Mouse (Mus musculus): ENCODE data around the gene 2010111I01Rik.

2010111I01Rik gene

DNA sequence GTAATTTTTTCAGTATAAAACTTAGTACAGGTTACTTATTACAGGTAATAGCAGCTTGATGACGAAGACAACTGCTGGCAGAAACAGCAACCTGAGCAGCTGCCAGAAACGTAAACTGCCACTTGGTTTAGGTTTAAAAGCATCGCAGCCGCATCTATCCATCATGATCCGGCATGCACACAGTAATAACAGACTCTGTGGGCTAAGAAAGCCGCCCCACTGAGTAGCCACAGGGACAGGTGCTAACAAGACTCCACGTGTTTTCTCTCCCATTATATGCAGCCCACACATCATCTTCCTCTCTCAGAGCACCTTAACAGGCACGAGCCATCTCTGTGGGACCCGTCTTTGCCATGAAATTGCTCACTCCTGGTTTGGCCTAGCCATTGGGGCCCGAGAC lies 191.6 kb downstream of the 2010111I01Rik start:
- DNase-seq, result no peak

DNA sequence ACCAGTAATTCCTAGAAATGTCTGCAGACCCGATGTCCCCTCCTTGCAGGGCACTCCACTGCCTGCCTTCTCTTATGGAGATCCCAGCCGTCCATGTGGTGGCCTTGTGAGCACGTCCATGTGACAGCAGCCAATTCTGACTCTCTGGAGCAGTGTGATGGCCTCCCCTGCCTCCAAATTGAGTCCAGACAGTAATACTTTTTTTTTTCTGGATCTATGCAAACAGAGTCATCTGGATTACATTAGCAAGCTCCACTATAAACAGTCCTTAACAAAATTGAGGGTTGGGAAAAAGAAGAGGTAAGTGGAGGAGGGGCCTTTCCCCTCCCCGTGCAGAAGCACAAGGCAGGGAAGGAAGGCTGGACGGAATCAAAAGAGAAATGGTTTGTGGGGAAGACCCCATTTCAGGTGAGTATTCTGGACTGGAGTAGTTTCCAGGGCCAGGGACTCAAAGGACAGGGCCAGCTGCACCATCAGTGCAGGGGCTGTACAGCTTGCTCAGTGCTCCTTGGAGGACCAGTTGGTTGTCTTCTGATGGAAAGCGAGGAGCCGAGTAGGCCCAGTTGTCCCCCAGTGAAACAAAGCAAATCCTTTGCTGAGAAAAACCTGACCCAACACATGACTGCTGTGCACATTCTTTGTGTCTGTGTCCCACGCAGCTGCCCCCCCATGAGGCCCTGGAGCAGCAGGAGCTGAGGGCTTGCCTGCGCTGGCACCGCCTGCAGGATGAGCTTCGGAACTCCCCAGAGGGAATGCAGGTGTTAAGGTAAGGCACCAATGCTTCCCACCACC lies 205.8 kb downstream of the 2010111I01Rik start:
- DNase-seq, result no peak

DNA sequence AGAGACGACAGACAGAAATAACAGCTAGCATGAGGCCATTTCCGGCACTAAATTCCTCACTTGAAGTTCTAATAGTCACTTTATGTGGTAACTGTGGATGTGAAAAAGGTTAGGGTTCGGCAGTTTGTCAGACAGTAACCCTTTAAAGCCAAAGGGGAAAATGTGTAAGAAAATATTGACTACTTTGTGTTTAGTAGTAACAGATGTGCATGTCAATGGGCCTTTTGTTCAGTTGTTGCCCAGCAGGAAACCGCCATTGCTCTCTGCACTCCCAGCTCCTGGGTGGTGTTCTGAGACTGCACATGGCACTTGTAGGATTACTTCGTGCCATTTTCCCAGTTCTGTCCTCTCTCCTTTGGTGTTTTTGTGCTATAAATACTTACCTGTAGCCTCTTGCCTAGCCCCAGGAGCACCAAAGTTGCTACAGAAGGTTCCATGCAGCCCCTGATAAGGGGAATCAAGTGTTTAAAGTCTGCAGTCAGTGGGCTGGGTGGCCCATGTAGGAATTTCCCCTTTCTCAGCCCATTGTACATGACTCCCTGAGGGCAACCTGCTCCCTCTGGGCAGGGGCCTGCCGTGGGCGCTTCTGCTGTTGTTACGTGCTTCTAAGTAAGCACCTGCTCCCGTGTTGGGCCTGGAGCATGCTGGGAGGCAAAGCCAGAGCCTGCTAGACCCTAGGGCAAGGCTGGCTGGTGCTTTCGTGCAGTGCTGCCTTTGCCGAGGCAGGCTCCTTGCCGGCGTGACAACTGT lies 206.8 kb downstream of the 2010111I01Rik start:
- DNase-seq, result no peak

DNA sequence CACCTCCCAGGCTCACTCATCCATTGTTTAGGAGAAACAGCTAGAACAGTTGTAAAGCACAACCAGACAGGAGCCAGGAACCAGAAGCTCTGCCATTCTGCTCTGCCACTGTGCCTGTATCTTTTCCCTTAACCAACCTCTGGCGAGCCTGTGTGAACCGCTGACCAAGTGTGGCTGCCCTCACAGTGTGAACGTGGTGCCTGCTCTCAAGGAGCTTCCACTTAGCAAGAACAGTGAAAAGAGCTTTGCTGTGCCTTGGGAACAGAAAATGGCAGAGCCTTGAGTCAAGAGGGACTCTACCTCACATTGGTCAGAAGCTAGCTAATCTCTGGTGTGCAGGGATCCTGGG lies 207.4 kb downstream of the 2010111I01Rik start:
- no peak for DNase-seq

DNA sequence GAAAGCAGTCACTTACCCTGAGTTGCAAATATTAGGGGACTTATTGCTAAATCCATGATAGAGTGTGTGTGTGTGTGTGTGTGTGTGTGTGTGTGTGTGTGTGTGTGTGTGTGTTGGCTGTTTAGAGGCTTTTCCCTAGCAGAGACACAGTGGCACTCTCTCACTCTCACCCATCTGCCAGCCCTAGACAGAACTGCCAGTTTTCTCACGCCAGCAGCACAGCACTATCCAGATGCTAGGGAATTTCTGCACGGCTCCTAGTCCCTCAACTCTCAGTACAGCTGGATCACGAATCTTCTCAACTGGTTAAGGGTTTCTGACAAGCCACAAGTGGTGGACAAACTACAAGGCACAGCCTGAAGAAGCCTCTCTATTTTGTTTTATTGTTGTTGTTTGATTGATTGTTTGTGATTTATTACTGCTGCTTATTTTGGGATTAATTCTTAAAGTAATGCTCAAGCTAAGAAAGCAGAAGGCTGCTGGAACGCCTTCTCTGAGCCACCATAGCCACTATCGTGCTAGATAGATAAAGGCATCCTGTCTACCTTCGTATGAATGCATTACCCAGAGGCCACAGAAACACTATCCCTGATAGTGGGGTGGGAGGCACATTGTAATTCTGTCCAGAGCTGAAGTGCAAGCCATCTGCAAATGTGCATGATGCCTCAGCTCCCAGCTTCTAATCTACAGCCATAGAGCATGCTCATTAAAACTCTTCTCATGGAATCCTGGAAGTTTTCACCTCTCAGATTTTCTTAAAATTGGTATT lies 209.7 kb downstream of the 2010111I01Rik start:
- no peak for DNase-seq

DNA sequence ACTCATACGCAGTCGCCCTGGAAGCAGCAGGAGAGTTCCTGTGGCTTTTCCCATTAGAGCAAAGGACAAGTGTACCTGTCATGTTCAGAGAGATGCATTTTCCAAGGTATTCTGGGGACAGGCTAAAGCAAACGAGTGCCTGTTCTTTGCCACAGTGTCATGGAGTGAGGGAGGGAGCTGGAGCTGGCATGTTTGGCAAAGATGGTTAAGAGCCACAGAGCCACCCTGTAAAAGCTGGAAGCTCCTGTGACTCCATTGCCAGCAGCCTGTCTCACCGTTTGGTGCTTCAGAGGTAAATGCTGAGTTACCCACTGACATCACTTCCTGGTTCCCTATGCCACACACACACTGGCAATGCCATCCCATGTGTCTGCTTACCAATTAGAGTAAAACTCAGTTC lies 211.4 kb downstream of the 2010111I01Rik start:
- no peak for DNase-seq

DNA sequence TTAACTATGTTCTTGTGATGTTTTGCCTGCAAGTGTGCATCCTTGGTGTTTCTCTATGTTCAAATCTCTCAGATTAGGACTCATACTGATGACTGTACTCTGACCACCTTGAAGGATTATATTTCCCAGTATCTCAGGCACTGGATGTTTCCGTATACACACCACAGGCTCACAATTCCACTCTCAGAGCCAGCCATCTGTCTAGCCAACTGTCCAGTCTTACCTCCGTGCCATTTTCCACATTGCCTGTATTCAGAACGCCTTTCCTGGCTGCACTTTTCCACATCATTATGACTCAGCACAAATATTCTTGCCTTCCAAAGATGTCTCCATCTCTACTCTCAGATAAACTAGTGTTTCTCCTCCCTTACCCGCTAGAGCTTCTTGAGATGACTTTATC lies 212.5 kb downstream of the 2010111I01Rik start:
- no peak for DNase-seq

DNA sequence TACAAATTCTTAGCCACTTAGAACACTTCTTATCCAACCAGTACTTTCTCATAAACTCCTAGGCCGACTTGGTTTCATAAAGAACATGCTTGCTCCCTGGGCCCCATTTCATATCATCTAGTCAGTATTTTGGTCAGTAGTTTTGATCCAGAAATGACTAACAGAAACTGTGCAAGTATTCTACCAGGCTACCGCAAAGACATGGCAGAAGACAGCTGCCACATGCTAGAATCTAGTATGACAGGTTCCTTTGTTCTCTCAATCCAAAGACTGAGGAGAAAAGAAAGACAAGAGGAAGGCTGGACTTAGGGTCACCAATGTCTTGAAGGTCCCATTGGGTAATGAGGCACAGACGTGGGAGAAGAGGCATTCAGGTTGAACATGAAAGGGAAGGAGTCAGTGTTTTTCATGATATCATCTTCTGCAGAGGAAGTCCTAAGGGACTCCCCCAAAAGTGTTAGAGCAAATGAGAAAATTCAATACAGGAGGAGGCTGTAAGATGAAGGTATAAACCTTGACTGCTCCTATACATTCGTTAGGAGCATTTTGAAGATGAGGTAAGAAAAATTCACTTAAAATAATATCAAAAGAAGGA lies 216.0 kb downstream of the 2010111I01Rik start:
- DNase-seq, result no peak

DNA sequence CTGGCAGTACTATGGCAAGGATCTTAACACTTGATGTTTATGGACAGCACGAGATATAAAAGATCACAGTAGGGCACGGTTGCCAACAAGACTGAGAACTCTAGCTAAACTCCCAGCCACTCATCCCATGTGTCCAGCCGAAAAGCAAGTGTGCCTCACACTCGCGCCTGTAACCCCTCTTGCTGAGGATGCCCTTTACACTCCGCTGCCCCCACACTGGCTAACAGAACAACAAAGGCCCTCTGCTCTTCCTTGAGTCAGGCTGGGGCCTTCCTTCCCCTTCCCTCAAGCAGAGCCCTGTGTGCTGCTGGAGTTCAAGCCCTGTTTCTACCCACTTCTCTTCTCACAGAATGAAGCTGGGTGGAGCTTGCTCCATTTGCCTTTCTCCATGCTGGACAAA lies 220.3 kb downstream of the 2010111I01Rik start:
- no peak for DNase-seq

DNA sequence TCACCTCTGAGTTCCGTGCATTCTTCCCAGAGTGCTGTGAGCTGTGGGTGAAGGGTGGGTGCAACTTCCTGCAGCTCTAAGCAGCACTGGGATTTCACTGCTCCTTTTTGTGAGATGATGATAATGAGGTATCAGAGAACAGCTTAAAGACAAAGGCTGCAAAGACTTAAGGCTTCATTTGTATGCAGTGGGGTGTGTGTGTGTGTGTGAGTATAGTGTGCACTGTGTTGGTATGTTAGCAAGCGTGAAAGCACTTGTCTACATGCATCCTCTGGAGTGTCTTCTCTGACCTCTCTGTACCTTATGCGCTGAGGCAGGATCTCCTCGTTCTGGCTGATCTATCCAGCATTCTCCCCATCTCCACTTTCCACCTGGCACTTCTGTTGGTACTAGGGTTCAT lies 221.5 kb downstream of the 2010111I01Rik start:
- no peak for DNase-seq

DNA sequence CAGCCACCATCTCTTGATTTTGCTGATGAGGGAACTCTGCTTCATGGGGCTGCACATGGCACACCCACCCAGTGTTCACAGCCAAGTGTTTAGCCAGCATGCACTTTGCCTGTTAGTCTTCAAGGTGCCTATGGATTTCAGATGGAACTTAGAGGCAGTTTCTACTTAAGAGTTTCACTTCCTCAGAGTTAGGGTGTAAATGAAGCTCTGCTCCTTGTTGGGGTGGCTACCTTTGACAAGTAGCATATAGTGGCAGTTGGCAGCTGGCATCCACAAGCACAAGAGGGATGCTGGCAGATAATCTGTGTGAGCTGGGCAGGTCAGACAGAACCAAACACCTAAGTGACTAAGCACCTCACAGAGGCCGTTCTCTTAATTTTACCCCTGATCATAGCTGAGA lies 221.9 kb downstream of the 2010111I01Rik start:
- DNase-seq, result no peak

DNA sequence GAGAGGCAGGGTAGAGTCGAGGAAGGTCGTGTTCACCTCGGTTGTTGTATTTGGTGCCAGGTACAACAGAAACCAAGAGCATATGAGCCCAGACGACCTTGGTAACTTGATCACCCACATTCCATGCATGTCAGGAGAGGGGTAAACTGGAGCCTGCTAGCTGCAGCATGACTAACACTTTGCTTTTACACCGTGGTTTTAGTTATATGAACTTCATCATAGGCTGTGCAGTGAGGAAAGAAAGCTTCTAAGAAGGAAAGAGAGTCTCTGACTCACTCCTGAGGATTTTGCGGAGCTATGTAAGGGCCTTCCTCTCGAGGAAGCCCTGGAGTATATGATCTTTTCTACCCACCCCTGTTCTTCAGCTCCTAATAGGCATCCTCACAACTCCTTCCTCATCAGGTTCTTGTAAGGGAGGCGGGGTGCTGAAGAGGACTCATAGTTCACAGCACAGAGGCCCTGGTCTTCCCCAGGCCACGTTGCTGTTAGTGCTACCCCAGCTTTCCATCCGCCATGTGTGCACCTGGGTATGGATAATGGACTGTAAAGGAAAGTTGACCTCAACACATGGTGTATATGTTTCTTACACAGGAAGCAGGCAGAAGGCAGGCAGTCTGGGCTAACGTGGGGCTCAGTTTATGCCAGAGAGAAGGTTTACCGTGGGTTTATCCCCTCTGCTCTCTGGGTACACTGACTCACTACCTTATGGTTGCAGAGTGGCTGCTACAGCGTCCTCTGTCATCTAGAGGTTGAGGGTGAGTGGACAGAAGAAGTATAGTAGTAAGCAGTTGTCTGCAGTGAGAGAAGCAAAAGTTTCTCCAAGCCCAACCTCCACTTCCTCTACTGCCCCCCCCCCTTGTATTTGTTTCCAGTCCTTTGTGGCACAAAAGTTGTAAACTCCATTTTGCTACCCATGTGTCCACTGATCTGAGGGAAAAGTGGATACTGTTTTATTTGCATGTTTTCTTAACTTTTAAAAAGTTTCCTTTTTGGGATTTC lies 222.8 kb downstream of the 2010111I01Rik start:
- no peak for DNase-seq

DNA sequence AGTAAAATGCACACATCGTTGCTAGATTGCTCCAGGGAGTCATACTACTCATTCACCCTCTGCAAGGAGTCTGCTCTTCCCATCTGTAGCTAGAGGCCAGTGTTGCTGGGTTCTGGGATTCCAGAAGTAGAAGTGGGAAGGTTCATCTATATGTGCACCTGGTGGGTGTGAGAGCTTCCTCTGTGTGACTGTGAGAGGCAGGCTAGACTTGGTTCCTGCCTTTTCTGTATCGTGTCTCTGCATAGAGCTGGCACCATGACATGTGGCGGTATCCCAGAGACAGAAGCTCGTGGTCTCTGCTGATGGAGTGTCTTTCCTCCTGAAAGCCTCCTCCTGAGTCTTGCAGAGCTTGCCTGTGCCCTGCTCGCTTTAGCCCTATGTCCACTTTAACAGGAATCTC lies 223.6 kb downstream of the 2010111I01Rik start:
- no peak for DNase-seq

DNA sequence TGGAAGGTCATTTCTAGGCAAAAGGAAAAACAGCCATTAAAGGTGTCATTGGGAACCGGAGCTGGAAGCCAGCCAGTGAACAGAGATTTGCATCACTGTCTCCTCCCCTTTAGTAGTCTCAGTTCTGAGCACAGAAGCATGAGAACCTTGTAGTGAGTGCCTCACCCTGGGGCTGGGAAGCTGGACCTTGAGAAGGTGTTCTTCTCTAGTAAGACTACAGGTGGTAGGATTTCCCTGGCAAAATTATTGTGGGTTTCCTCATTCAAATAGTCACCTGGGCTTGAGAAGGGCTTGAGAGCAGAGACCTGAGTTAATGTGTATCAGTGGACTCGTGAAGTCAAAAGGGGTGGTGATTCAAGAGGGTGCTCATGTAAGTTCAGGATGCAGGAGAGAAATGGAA lies 224.1 kb downstream of the 2010111I01Rik start:
- no peak for DNase-seq

DNA sequence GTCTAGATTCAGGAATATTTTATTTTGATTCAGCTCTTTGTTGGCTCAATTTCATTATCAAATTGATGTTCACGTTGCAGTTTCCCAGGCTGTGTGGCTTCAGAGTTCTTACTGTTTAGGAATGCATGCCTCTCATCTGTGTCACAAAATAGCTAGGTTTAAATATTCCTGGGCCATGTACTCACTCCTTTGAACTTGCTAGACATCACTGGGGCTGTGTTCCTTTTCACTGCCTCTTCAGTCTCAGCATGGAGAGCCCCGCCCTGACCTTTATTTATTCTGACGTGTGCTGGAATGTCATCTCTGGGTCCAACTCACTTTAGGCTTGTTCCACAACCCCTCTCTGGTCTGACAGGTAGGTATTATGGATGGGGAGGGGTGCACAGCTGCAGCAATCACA lies 228.7 kb downstream of the 2010111I01Rik start:
- no peak for DNase-seq

DNA sequence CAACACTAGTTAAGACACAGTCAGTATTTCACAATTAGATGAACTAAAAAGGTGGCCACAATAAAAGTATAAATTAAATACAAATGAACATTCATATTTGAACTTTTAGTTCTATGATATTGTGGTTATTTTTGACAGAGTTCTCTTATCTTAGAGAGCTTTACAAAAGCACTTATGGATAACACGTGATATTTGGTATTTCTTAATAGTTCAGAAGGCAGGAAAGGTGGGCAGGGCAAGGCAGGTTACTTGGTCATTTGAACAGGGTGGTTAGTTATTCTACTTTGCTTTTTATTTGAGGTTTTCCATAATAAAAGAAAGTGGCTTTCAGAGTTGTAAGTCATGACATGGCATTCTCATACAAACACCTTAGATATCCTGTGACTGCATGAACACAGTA lies 233.3 kb downstream of the 2010111I01Rik start:
- DNase-seq, result no peak

DNA sequence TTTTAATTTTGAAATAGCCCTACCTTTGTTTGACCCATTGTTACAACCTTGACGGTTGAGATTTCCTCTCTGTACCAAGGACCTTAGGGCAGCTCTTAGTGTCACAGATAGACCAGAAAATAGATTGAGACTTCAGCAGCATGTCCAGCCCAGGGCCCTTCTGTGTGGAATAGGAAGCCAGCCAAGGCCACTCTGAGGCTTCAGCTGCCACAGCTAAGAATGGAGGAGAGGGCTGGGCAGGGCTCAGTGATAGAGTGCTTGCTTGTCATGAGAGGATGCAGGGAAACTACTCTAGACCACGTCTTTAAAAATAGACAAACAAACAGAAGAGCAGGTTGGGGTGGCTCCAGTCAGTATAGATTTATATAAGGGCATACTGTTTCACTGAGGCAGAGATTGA lies 234.9 kb downstream of the 2010111I01Rik start:
- no peak for DNase-seq

DNA sequence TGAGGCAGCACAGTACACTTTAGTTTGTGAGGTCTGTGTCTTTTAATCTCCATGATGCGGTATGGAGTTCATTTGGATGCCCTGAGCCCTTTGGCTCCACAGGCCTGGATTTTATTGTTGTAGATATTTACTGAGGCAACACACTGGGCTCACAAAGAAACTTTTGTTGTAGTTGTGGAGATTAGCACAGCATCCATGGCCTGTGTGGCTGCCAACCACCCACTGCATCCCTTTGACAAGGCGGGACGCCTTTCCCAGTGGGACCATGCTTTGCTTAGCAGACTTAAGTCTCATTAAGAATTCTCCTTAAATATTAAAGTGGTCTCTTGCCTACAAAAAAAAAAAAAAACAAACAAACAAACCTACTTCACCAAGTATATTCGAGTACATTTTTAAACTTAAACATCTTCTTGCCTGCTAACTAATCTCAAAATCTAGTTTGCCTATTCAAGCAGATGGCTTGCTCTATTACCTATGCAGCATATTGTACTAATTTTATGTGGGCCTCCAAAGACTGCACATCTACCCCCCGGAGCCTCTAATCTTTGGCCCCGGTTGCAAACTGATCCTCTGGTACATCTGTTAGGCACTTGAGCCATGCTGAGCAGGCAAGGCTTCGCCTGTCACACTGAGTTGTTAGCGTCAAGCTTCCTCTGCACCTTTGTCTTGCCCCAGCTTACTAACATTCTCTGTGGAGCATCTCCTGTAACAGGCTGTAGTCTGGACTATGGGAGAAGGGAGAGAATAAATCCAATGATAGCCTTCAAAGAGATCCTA lies 239.0 kb downstream of the 2010111I01Rik start:
- DNase-seq, result no peak

DNA sequence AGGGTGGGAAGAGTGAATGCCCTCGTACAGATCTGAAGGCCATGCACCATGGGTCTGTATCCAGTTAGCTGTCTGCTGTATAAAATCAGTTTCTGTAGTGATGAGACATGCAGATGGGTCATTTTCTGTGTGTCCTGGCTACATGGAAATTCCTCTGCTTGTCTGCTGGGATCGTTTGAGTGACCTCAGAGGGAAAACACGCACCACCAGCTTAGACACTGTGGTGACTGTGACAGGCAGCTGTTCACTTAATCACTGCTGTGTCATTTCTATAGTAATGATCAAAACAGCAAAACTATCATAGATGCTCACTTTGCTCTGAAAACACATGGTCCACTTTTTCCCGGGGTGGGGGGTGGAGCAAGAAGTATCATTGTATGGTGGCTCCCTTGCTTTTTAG lies 241.1 kb downstream of the 2010111I01Rik start:
- no peak for DNase-seq

DNA sequence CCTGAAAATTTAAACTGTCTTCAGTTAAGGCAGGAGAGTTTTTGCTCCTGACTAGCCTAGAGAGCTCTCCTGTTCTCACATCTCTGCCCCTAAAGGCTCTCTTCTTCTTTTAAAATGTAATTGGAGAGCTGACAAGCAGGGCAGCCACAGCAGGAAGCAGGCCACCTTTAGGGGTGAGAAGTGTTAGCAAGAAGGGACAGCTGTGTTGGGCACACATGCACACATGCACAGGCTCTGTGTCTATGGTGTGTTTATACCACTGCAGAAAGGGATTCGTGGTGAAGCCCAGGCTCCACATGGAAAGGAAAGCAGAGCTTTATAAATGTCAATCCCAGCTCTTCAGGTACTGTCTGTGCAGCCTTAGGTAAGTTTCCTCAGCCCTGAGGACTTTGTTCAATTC lies 241.7 kb downstream of the 2010111I01Rik start:
- DNase-seq, result no peak

DNA sequence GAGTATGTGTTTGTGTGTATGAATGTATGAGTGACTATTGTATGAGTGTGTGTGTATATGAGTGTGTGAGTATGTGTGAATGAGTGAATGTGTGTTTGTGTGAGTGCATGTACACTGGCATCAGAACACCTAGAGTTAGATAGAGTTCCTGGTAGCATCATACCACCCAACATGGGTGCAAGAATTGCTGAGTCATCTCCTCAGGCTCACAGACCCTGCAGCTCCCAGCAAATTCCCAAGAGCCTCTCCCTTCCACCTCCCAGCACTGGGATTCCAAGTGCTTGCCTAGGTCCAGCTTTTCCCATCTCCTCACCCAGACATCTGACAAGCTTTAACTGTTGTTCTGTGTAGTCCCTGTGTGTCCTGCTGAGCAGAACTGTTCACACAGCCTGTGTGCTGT lies 251.8 kb downstream of the 2010111I01Rik start:
- DNase-seq, result no peak
